Mouse (Mus musculus): ENCODE data around the gene Phxr2. TPM values are rescaled to one million over a fixed set of nuclear protein-coding genes. Genes with fewer than 3 reads are reported as not detected.

Gene Phxr2
- not detected in 2 replicates for polyA plus RNA-seq (2012; rRNA removed; ENCODE audit: low replicate concordance)

GRCm38 (mm10) chr10:99126225-99126624, at the start of gene Phxr2:
TSS of gene Phxr2 (minus strand) at chr10:99126325.

GRCm38 (mm10) chr10:99107964-99108363, 18.2 kb downstream of the Phxr2 start, which contains the start of gene Galnt4:
TSS of gene Galnt4 (plus strand) at chr10:99108159.

GRCm38 (mm10) chr10:99106703-99107631, 19.2 kb downstream of the Phxr2 start, which contains the start of gene Poc1b:
TSS of gene Poc1b (plus strand) at chr10:99107036.

Other genes starting within 250 kb of the Phxr2 start
- gene Atp2b1, start 211.9 kb downstream of the Phxr2 start, polyA plus RNA-seq (2012; rRNA removed; ENCODE audit: low replicate concordance): 3.4 and 16.0 TPM in 2 replicates
- 3.2 and 10.0 TPM in 2 replicates for gene Poc1b, start 19.3 kb downstream of the Phxr2 start, polyA plus RNA-seq (2012; rRNA removed; ENCODE audit: low replicate concordance)
- gene Galnt4, start 18.2 kb downstream of the Phxr2 start, polyA plus RNA-seq (2012; rRNA removed; ENCODE audit: low replicate concordance): 2.0 and 5.3 TPM in 2 replicates
- 20.0 and 62.4 TPM in 2 replicates for gene Dusp6, start 136.9 kb upstream of the Phxr2 start, polyA plus RNA-seq (2012; rRNA removed; ENCODE audit: low replicate concordance)

Measured in duodenum, adult 2 months (tissue).